In genomic region chr7:37771491-37772375, GRCm38 (mm10) we compare ENCODE assay signal across 8 mouse cellular contexts. TPM values are rescaled to one million over a fixed set of nuclear protein-coding genes. Genes with fewer than 3 reads are reported as not detected.
DNase-seq lines count a peak whose midpoint lies in the region; ATAC-seq lines count a peak whose summit lies in the region.

No protein-coding gene starts in this region.

- peaks cover 92% of the 10 kb centered on the region for H3K27me3 ChIP-seq in lung, embryonic 15.5 days
- peaks cover 5% of the 10 kb centered on the region; the same call in 1 of the 2 replicates for H3K27me3 ChIP-seq in forebrain, embryonic 14.5 days (replicated peaks; ENCODE audit: control insufficient read depth, insufficient read depth, low read length)
- peaks cover 65% of the 10 kb centered on the region for H3K27me3 ChIP-seq in intestine, embryonic 15.5 days (replicated peaks)
- peaks cover 26% of the 10 kb centered on the region for H3K27me3 ChIP-seq in midbrain, embryonic 12.5 days

- peak; percentile 27; the same call in 1 of the 2 replicates for ATAC-seq in lung, embryonic 15.5 days (ENCODE audit: borderline replicate concordance, extremely low read depth, low FRiP score, low TSS enrichment)
- ATAC-seq in forebrain, embryonic 14.5 days = peak; percentile 27
- ATAC-seq in intestine, embryonic 15.5 days = peak; percentile 40
- ATAC-seq in midbrain, embryonic 12.5 days (ENCODE audit: low FRiP score, low read depth) = peak; percentile 31
- ATAC-seq in inflammation-experienced regulatory T-cells, adult 6 months = no peak

- H3K4me1 ChIP-seq in lung, embryonic 15.5 days = peaks cover 41% of the 10 kb centered on the region
- no peaks in the 10 kb centered on the region; the same call in 1 of the 2 replicates for H3K4me1 ChIP-seq in brown adipose tissue, adult 24 weeks (ENCODE audit: control insufficient read depth, insufficient read depth, insufficient read length, low read length)
- H3K4me1 ChIP-seq in forebrain, embryonic 14.5 days (ENCODE audit: control insufficient read depth, insufficient read depth, low read length) = peaks cover 21% of the 10 kb centered on the region
- H3K4me1 ChIP-seq in intestine, embryonic 15.5 days (replicated peaks) = peaks cover 22% of the 10 kb centered on the region
- H3K4me1 ChIP-seq in midbrain, embryonic 12.5 days = peaks cover 37% of the 10 kb centered on the region

- H3K9ac ChIP-seq in lung, embryonic 15.5 days = peak overlapping the region; percentile 64
- peak overlapping the region; percentile 77 for H3K9ac ChIP-seq in forebrain, embryonic 14.5 days (ENCODE audit: low read length)
- peak overlapping the region; percentile 50 for H3K9ac ChIP-seq in intestine, embryonic 15.5 days
- H3K9ac ChIP-seq in midbrain, embryonic 12.5 days (replicated peaks) = peak overlapping the region; percentile 82

- WGBS in lung, embryonic 15.5 days = under 1% methylated on average over 66 of the region's 75 CpGs
- WGBS in forebrain, embryonic 14.5 days = 1% methylated on average over 52 of the region's 75 CpGs
- WGBS in intestine, embryonic 15.5 days = under 1% methylated on average over 75 of the region's 75 CpGs
- WGBS in midbrain, embryonic 12.5 days = under 1% methylated on average over 41 of the region's 75 CpGs

- no peaks in the 10 kb centered on the region for H3K9me3 ChIP-seq in lung, embryonic 15.5 days
- H3K9me3 ChIP-seq in forebrain, embryonic 14.5 days (replicated peaks; ENCODE audit: control insufficient read depth, low read length) = no peaks in the 10 kb centered on the region
- H3K9me3 ChIP-seq in intestine, embryonic 15.5 days = no peaks in the 10 kb centered on the region
- no peaks in the 10 kb centered on the region for H3K9me3 ChIP-seq in midbrain, embryonic 12.5 days

- H3K4me3 ChIP-seq in lung, embryonic 15.5 days = peak overlapping the region; percentile 60
- H3K4me3 ChIP-seq in brown adipose tissue, adult 24 weeks (ENCODE audit: insufficient read depth, low read depth, low read length) = peak overlapping the region; percentile 25
- peak overlapping the region; percentile 55 for H3K4me3 ChIP-seq in forebrain, embryonic 14.5 days (ENCODE audit: low read depth, low read length)
- peak overlapping the region; percentile 50 for H3K4me3 ChIP-seq in intestine, embryonic 15.5 days (replicated peaks)
- peak overlapping the region; percentile 62 for H3K4me3 ChIP-seq in midbrain, embryonic 12.5 days

- peak overlapping the region; percentile 99 for H3K4me2 ChIP-seq in lung, embryonic 15.5 days
- H3K4me2 ChIP-seq in forebrain, embryonic 14.5 days (ENCODE audit: low read length) = peak overlapping the region; percentile 74
- peak overlapping the region; percentile 97 for H3K4me2 ChIP-seq in intestine, embryonic 15.5 days (replicated peaks)
- H3K4me2 ChIP-seq in midbrain, embryonic 12.5 days (replicated peaks) = peak overlapping the region; percentile 92

- no peaks in the 10 kb centered on the region for H3K36me3 ChIP-seq in lung, embryonic 15.5 days
- H3K36me3 ChIP-seq in forebrain, embryonic 14.5 days (ENCODE audit: control insufficient read depth, insufficient read depth, low read length) = no peaks in the 10 kb centered on the region
- no peaks in the 10 kb centered on the region for H3K36me3 ChIP-seq in intestine, embryonic 15.5 days
- no peaks in the 10 kb centered on the region for H3K36me3 ChIP-seq in midbrain, embryonic 12.5 days

- H3K27ac ChIP-seq in lung, embryonic 15.5 days = 0 out of 2 replicates have a peak overlapping the region, but pooled peaks have one; percentile 50
- H3K27ac ChIP-seq in brown adipose tissue, adult 24 weeks (replicated peaks; ENCODE audit: low read depth, low read length) = no peak overlapping the region
- H3K27ac ChIP-seq in forebrain, embryonic 14.5 days (ENCODE audit: low read depth, low read length) = peak overlapping the region; percentile 84
- H3K27ac ChIP-seq in intestine, embryonic 15.5 days = peak overlapping the region; percentile 63
- peak overlapping the region; percentile 87 for H3K27ac ChIP-seq in midbrain, embryonic 12.5 days (replicated peaks)

- DNase-seq in lung, postnatal 36 days = no peak
- peak; percentile 80 for DNase-seq in forebrain, embryonic 14.5 days (ENCODE audit: low spot score)
- no peak for DNase-seq in thymus, postnatal 10 days (ENCODE audit: low spot score in 2 of 2)

RNA-seq across cellular contexts. Expression of gene Zfp536, which starts 1.7 kb away (rescaled TPM):
- 9.4 and 10.7 TPM in 2 replicates for polyA plus RNA-seq in lung, embryonic 15.5 days (2015; fragmentation: Nextera tagmentation; extraction: Ambion mirVana)
- 0.54 TPM in 1 of 2 replicates, not detected in the other for polyA plus RNA-seq in brown adipose tissue, adult 24 weeks (2012; ENCODE audit: insufficient read depth, insufficient read length, missing spikeins)
- polyA plus RNA-seq in forebrain, embryonic 14.5 days (2014; fragmentation: Nextera tagmentation; extraction: Ambion mirVana) = 21.8 and 26.2 TPM in 2 replicates
- polyA plus RNA-seq in intestine, embryonic 15.5 days (2015; fragmentation: Nextera tagmentation; extraction: Ambion mirVana) = 9.4 and 10.0 TPM in 2 replicates
- polyA plus RNA-seq in midbrain, embryonic 12.5 days (2016; fragmentation: Nextera tagmentation; extraction: Ambion mirVana) = 43.5 and 48.9 TPM in 2 replicates
- under 1 TPM in 2 of 3 experiments, not detected in 1; 0.23 to 0.59 TPM for polyA plus RNA-seq in inflammation-experienced regulatory T-cells, adult 6 months (2017; shearing (Covaris generic))
